Comparison of ENCODE assay signal across 8 mouse cellular contexts in genomic region chr2:156126992-156127391, GRCm38 (mm10). TPM values are rescaled to one million over a fixed set of nuclear protein-coding genes. Genes with fewer than 3 reads are reported as not detected.
DNase-seq lines count a peak whose midpoint lies in the region; ATAC-seq and TF ChIP-seq lines count a peak whose summit lies in the region.

Gm28036 (minus strand) TSS chr2:156127092.

- peaks cover 39% of the 10 kb centered on the region for H3K36me3 ChIP-seq in intestine, embryonic 14.5 days (ENCODE audit: control insufficient read depth, insufficient read depth, low read length)
- peaks cover 36% of the 10 kb centered on the region for H3K36me3 ChIP-seq in intestine, postnatal 0 days (ENCODE audit: control insufficient read depth, insufficient read depth)
- peaks cover 67% of the 10 kb centered on the region for H3K36me3 ChIP-seq in midbrain, embryonic 10.5 days

- no peak within 1 kb of the TSS for H3K4me3 ChIP-seq in intestine, embryonic 14.5 days (ENCODE audit: low read depth, low read length)
- H3K4me3 ChIP-seq in intestine, postnatal 0 days (ENCODE audit: low read depth, low read length), result no peak within 1 kb of the TSS
- H3K4me3 ChIP-seq in bone marrow, adult 2 months (replicated peaks; ENCODE audit: control insufficient read depth, low read depth, low read length), result no peak within 1 kb of the TSS
- H3K4me3 ChIP-seq in midbrain, embryonic 10.5 days, result no peak within 1 kb of the TSS

- no peak for TF ChIP-seq POLR2A in bone marrow, adult 2 months (IDR thresholded peaks at IDR 0.05; ENCODE audit: borderline replicate concordance, control insufficient read depth, low read depth, low read length)

- 94% methylated on average over 5 of the region's 5 CpGs for WGBS in intestine, embryonic 14.5 days
- WGBS in intestine, postnatal 0 days, result over 99% methylated on average over 5 of the region's 5 CpGs
- 98% methylated on average over 5 of the region's 5 CpGs for WGBS in bone marrow, adult 2 months
- WGBS in midbrain, embryonic 10.5 days, result 94% methylated on average over 5 of the region's 5 CpGs

- H3K27me3 ChIP-seq in intestine, embryonic 14.5 days (replicated peaks; ENCODE audit: control insufficient read depth, insufficient read depth, low read length), result no peaks in the 10 kb centered on the region
- no peaks in the 10 kb centered on the region for H3K27me3 ChIP-seq in intestine, postnatal 0 days (replicated peaks; ENCODE audit: control insufficient read depth, insufficient read depth, low read length)
- H3K27me3 ChIP-seq in midbrain, embryonic 10.5 days (ENCODE audit: low read depth, poor library complexity, severe bottlenecking), result no peaks in the 10 kb centered on the region

- no peaks in the 10 kb centered on the region for H3K4me1 ChIP-seq in intestine, embryonic 14.5 days (replicated peaks; ENCODE audit: control insufficient read depth, insufficient read depth, low read length)
- no peaks in the 10 kb centered on the region for H3K4me1 ChIP-seq in intestine, postnatal 0 days (replicated peaks; ENCODE audit: control insufficient read depth, insufficient read depth, low read length)
- H3K4me1 ChIP-seq in bone marrow, adult 2 months (ENCODE audit: control insufficient read depth, insufficient read depth, low read length), result no peaks in the 10 kb centered on the region
- no peaks in the 10 kb centered on the region for H3K4me1 ChIP-seq in midbrain, embryonic 10.5 days

- DNase-seq in intestine, embryonic 14.5 days (ENCODE audit: low spot score), result no peak
- no peak for DNase-seq in midbrain, embryonic 10.5 days (ENCODE audit: low spot score)
- DNase-seq in thymus, postnatal 10 days (ENCODE audit: low spot score in 2 of 2), result no peak
- no peak for DNase-seq in urinary bladder, adult 2 months (ENCODE audit: low spot score)
- DNase-seq in spleen, postnatal 4 days (ENCODE audit: low spot score in 2 of 2), result no peak

- no peak within 1 kb of the TSS for H3K9ac ChIP-seq in intestine, embryonic 14.5 days (ENCODE audit: low read length)
- no peak within 1 kb of the TSS for H3K9ac ChIP-seq in intestine, postnatal 0 days (ENCODE audit: low read depth, low read length)

- no peaks in the 10 kb centered on the region for H3K9me3 ChIP-seq in intestine, embryonic 14.5 days (ENCODE audit: control insufficient read depth, low read length)
- no peaks in the 10 kb centered on the region for H3K9me3 ChIP-seq in intestine, postnatal 0 days (ENCODE audit: control insufficient read depth)
- no peaks in the 10 kb centered on the region for H3K9me3 ChIP-seq in midbrain, embryonic 10.5 days (replicated peaks)

- H3K27ac ChIP-seq in intestine, embryonic 14.5 days (ENCODE audit: low read depth), result no peak within 1 kb of the TSS
- no peak within 1 kb of the TSS for H3K27ac ChIP-seq in intestine, postnatal 0 days (ENCODE audit: low read depth, low read length)
- H3K27ac ChIP-seq in bone marrow, adult 2 months (ENCODE audit: control insufficient read depth, insufficient read depth, low read depth, low read length, poor library complexity), result no peak within 1 kb of the TSS; the same call in 1 of the 2 replicates
- no peak within 1 kb of the TSS for H3K27ac ChIP-seq in midbrain, embryonic 10.5 days (replicated peaks)

- no peak for TF ChIP-seq CTCF in intestine, postnatal 0 days (IDR thresholded peaks at IDR 0.05; ENCODE audit: low read depth)
- no peak for TF ChIP-seq CTCF in bone marrow, adult 2 months (IDR thresholded peaks at IDR 0.05; ENCODE audit: control insufficient read depth, insufficient read depth, low read length)

- no peak within 1 kb of the TSS for H3K4me2 ChIP-seq in intestine, embryonic 14.5 days (ENCODE audit: low read length)
- no peak within 1 kb of the TSS for H3K4me2 ChIP-seq in intestine, postnatal 0 days (replicated peaks; ENCODE audit: low read depth)

- no peak for ATAC-seq in intestine, embryonic 14.5 days (replicated peaks; ENCODE audit: low FRiP score, low TSS enrichment, low read depth)
- ATAC-seq in intestine, postnatal 0 days, result no peak
- ATAC-seq in hematopoietic stem cell, adult 5-6 weeks (replicated peaks in 1 of 2; ENCODE audit: insufficient read depth in 1 of 2, low FRiP score in 2 of 2, low TSS enrichment in 1 of 2, low read depth in 1 of 2, poor library complexity in 2 of 2, severe bottlenecking in 2 of 2), result no peak

RNA-seq across cellular contexts. Expression of gene Gm28036, which starts in this region (rescaled TPM):
- 13.3 and 13.6 TPM in 2 replicates for polyA plus RNA-seq in intestine, embryonic 14.5 days (2014; fragmentation: Nextera tagmentation; extraction: Ambion mirVana)
- polyA plus RNA-seq in intestine, postnatal 0 days (2015; fragmentation: Nextera tagmentation; extraction: Ambion mirVana), result 1.5 TPM in 2 replicates
- 5.8 and 24.5 TPM in 2 replicates for polyA plus RNA-seq in bone marrow, adult 2 months (2011; ENCODE audit: insufficient read depth, insufficient read length, low replicate concordance, missing spikeins)
- total RNA-seq in hematopoietic stem cell, adult 5-6 weeks (2017), result 44.1 and 94.3 TPM in 2 replicates
- 19.1 and 27.3 TPM in 2 replicates for polyA plus RNA-seq in midbrain, embryonic 10.5 days (2016; fragmentation: Nextera tagmentation; extraction: Ambion mirVana)
- polyA plus RNA-seq in urinary bladder, adult 2 months (2012; rRNA removed), result 4.2 and 5.1 TPM in 2 replicates
